Mouse (Mus musculus) heart, postnatal 0 days (tissue): ENCODE data around the gene C1qtnf9.

Experiments used
- CTCF ChIP-seq: IDR thresholded peaks from 2 replicates; pipeline ENCODE4 v1.5.1; 2016; ENCODE audit warnings: antibody characterized with exemption, control low read depth, low read depth
- EP300 ChIP-seq: IDR thresholded peaks from 2 replicates; pipeline ENCODE4 v1.6.1; 2016; ENCODE audit warnings: antibody characterized with exemption, low read depth

GRCm38 (mm10) chr14:60740507-60740906 lies 27.4 kb upstream of the C1qtnf9 start:
- peak; percentile 3; the same call in 1 of the 2 replicates for TF ChIP-seq CTCF
- no peak for TF ChIP-seq EP300
